Mouse (Mus musculus): ENCODE measurements around the gene Tent4a. TPM values are rescaled to one million over a fixed set of nuclear protein-coding genes. Genes with fewer than 3 reads are reported as not detected.

The Tent4a gene
- polyA plus RNA-seq, 1 experiment from 2014 or later: 6.2 TPM

- 44% methylated on average over 6 of the region's 6 CpGs for WGBS
Measured at GRCm38 (mm10) chr13:69531431-69531830, 3.0 kb downstream of the Tent4a start.

GRCm38 (mm10) chr13:69530951-69531350, 3.5 kb downstream of the Tent4a start:
- Histone ChIP-seq H3K9me3 (no peaks in the 10 kb centered on the region), H3K27ac (no peak overlapping the region), H3K36me3 (peaks cover 11% of the 10 kb centered on the region; the same call in 1 of the 2 replicates), H3K27me3 (no peaks in the 10 kb centered on the region), H3K9ac (no peak overlapping the region), H3K4me3 (peak overlapping the region; percentile 93; the same call in 1 of the 2 replicates), H3K4me2 (peak overlapping the region; percentile 79; the same call in 1 of the 2 replicates), H3K4me1 (peaks cover 52% of the 10 kb centered on the region)
- WGBS: 73% methylated on average over 6 of the region's 6 CpGs
- ATAC-seq (ENCODE audit: insufficient number of reproducible peaks, low FRiP score, low TSS enrichment, low read depth): no peak

More at GRCm38 (mm10) chr13:69531431-69531830, 3.0 kb downstream of the Tent4a start:
- no peak for ATAC-seq (ENCODE audit: insufficient number of reproducible peaks, low FRiP score, low TSS enrichment, low read depth)
- Histone ChIP-seq H3K4me2 (peak overlapping the region; percentile 79), H3K27ac (no peak overlapping the region), H3K9me3 (no peaks in the 10 kb centered on the region), H3K9ac (no peak overlapping the region), H3K4me1 (peaks cover 52% of the 10 kb centered on the region), H3K27me3 (no peaks in the 10 kb centered on the region), H3K4me3 (peak overlapping the region; percentile 93), H3K36me3 (peaks cover 11% of the 10 kb centered on the region; the same call in 1 of the 2 replicates)

DNA sequence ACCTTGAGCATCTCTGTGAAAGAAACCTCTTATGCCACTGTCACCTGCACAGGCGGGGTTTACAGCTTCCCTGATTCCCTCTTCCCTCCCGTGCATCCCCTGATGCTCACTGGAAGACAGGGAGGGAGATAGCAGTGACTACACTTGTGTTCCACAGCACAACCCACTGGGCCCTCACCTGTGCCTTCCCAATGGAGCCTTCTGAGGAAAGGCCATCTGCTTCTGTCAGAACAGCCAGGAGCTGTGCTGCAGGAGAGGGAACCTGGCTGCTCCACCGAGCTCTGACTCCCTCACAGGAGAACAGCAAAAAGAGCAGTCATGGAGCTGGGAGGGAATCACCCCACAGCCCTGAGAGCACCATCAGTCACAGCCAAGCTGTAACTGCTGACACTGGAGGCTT, 4.3 kb downstream of the Tent4a start:
- no peak overlapping the region for H3K4me3 ChIP-seq
- no peaks in the 10 kb centered on the region for H3K27me3 ChIP-seq
- no peaks in the 10 kb centered on the region for H3K9me3 ChIP-seq
- ATAC-seq (ENCODE audit: insufficient number of reproducible peaks, low FRiP score, low TSS enrichment, low read depth): no peak
- H3K36me3 ChIP-seq: peaks cover 11% of the 10 kb centered on the region; the same call in 1 of the 2 replicates
- H3K4me1 ChIP-seq: peaks cover 52% of the 10 kb centered on the region
- WGBS: 73% methylated on average over 3 of the region's 3 CpGs
- H3K27ac ChIP-seq: no peak overlapping the region
- H3K4me2 ChIP-seq: no peak overlapping the region
- H3K9ac ChIP-seq: no peak overlapping the region

DNA sequence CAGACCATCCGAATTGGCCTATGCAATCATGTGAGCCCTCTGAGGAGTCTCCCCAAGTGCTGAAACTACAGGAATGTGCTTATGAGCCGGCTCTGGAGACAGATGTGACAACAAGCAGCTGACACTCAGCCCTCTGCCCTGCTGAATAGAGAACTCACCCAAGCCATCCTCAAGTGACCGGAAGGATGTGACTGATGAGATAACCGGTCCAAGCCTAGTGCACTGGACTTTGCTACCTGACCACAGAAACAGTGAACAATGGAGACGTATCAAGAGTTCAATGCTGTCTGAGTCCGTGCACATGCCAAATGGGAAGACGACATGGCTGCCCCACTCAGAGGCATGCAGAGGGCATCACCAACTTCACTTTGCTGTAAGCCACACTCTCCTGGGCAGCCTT, 5.9 kb downstream of the Tent4a start:
- Histone ChIP-seq H3K36me3 (peaks cover 11% of the 10 kb centered on the region; the same call in 1 of the 2 replicates), H3K4me3 (no peak overlapping the region), H3K4me2 (no peak overlapping the region), H3K27ac (no peak overlapping the region), H3K9me3 (no peaks in the 10 kb centered on the region), H3K4me1 (peaks cover 60% of the 10 kb centered on the region), H3K27me3 (no peaks in the 10 kb centered on the region), H3K9ac (no peak overlapping the region)
- no peak for ATAC-seq (ENCODE audit: insufficient number of reproducible peaks, low FRiP score, low TSS enrichment, low read depth)
- 79% methylated on average over 7 of the region's 7 CpGs for WGBS

- Histone ChIP-seq H3K4me1 (peaks cover 57% of the 10 kb centered on the region), H3K36me3 (peaks cover 11% of the 10 kb centered on the region; the same call in 1 of the 2 replicates), H3K4me3 (no peak overlapping the region), H3K27me3 (no peaks in the 10 kb centered on the region), H3K27ac (peak overlapping the region; percentile 57; the same call in 1 of the 2 replicates), H3K9ac (no peak overlapping the region), H3K4me2 (0 out of 2 replicates have a peak overlapping the region, but pooled peaks have one; percentile 10), H3K9me3 (no peaks in the 10 kb centered on the region)
- ATAC-seq (ENCODE audit: insufficient number of reproducible peaks, low FRiP score, low TSS enrichment, low read depth): no peak
- WGBS: 63% methylated on average over 4 of the region's 4 CpGs
Measured at GRCm38 (mm10) chr13:69525867-69526266, 8.6 kb downstream of the Tent4a start.

- ATAC-seq (ENCODE audit: insufficient number of reproducible peaks, low FRiP score, low TSS enrichment, low read depth): no peak
Measured at GRCm38 (mm10) chr13:69524158-69524530, 10.3 kb downstream of the Tent4a start.

DNA sequence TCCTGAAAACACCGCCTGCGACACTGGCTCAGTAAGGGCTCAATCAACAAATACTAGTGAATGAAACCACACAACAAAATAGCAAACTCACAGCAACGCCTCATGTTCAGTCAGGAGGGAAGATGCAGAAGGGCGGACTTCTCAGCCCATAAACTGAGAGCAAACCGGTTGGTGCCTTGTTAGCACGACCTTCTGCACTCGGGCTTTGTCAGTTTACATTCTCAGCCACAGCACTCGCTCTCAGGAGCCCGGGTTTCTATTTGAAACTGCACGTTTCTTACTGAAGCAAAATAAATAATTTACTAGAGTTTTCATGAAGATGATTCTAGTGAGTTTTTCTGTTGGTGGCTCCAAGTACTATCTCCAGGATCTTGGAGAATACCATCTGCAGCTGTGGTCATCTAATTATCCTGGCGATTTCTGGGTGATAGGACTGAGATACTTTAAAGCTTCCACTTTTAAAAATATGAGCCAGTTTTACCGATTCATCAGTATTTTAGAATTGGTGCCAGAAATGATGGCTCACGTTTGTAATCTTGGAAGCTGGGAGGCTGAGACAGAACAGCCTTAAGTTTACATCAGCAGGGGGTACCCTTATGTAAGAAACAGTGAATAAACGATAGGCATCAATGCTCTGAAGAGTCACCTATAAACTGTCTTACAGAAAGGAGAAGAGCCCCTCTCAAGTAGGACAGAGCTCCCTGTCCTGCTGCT, 10.8 kb downstream of the Tent4a start:
- 52% methylated on average over 14 of the region's 14 CpGs for WGBS
- Histone ChIP-seq H3K4me2 (no peak overlapping the region), H3K9me3 (no peaks in the 10 kb centered on the region), H3K9ac (no peak overlapping the region), H3K36me3 (no peaks in the 10 kb centered on the region), H3K27me3 (no peaks in the 10 kb centered on the region), H3K4me3 (no peak overlapping the region), H3K4me1 (peaks cover 51% of the 10 kb centered on the region), H3K27ac (no peak overlapping the region)
- ATAC-seq (ENCODE audit: insufficient number of reproducible peaks, low FRiP score, low TSS enrichment, low read depth): no peak

More at GRCm38 (mm10) chr13:69524158-69524530, 10.3 kb downstream of the Tent4a start:
- 61% methylated on average over 2 of the region's 2 CpGs for WGBS
- H3K27ac ChIP-seq: no peak overlapping the region
- H3K4me2 ChIP-seq: no peak overlapping the region
- H3K9ac ChIP-seq: no peak overlapping the region
- H3K4me1 ChIP-seq: peaks cover 49% of the 10 kb centered on the region
- no peak overlapping the region for H3K4me3 ChIP-seq
- no peaks in the 10 kb centered on the region for H3K36me3 ChIP-seq
- no peaks in the 10 kb centered on the region for H3K27me3 ChIP-seq
- H3K9me3 ChIP-seq: no peaks in the 10 kb centered on the region

GRCm38 (mm10) chr13:69522161-69522791, 12.1 kb downstream of the Tent4a start:
- Histone ChIP-seq H3K9me3 (no peaks in the 10 kb centered on the region), H3K27ac (no peak overlapping the region), H3K4me2 (no peak overlapping the region), H3K9ac (0 out of 2 replicates have a peak overlapping the region, but pooled peaks have one; percentile 1), H3K4me3 (no peak overlapping the region), H3K4me1 (peaks cover 56% of the 10 kb centered on the region), H3K36me3 (no peaks in the 10 kb centered on the region), H3K27me3 (no peaks in the 10 kb centered on the region)
- WGBS: 87% methylated on average over 1 of the region's 1 CpGs
- ATAC-seq (ENCODE audit: insufficient number of reproducible peaks, low FRiP score, low TSS enrichment, low read depth): no peak

DNA sequence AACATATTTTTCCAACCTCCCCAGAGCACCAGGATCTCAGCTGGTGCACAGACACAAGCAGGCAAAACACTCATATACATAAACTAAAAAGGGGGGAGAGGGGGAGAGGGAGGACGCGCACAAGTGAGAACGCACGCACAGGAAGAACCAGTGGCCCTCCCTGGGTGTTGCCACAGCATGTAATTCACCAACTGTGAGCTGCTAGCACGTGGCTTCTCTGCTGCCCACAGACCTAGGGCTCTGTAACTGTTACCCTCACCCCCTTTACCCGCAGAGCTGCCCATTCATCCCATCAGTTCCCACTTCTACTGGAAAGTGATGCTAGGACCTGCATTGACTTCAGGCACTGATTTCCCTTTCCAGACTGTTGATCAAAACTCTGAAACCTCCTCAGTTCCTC, 15.3 kb downstream of the Tent4a start:
- no peak overlapping the region for H3K4me2 ChIP-seq
- ATAC-seq (ENCODE audit: insufficient number of reproducible peaks, low FRiP score, low TSS enrichment, low read depth): no peak
- peaks cover 37% of the 10 kb centered on the region for H3K4me1 ChIP-seq
- no peaks in the 10 kb centered on the region for H3K9me3 ChIP-seq
- peaks cover 3% of the 10 kb centered on the region; the same call in 1 of the 2 replicates for H3K36me3 ChIP-seq
- no peak overlapping the region for H3K27ac ChIP-seq
- H3K27me3 ChIP-seq: no peaks in the 10 kb centered on the region
- 78% methylated on average over 6 of the region's 6 CpGs for WGBS
- H3K4me3 ChIP-seq: no peak overlapping the region
- no peak overlapping the region for H3K9ac ChIP-seq

- no peak overlapping the region for H3K4me2 ChIP-seq
- no peak overlapping the region for H3K9ac ChIP-seq
- H3K27me3 ChIP-seq: no peaks in the 10 kb centered on the region
- peaks cover 14% of the 10 kb centered on the region for H3K36me3 ChIP-seq
- peaks cover 23% of the 10 kb centered on the region for H3K4me1 ChIP-seq
- no peak for ATAC-seq (ENCODE audit: insufficient number of reproducible peaks, low FRiP score, low TSS enrichment, low read depth)
- 61% methylated on average over 6 of the region's 6 CpGs for WGBS
- no peak overlapping the region for H3K27ac ChIP-seq
- no peak overlapping the region for H3K4me3 ChIP-seq
- no peaks in the 10 kb centered on the region for H3K9me3 ChIP-seq
Measured at GRCm38 (mm10) chr13:69517445-69517844, 17.0 kb downstream of the Tent4a start.

DNA sequence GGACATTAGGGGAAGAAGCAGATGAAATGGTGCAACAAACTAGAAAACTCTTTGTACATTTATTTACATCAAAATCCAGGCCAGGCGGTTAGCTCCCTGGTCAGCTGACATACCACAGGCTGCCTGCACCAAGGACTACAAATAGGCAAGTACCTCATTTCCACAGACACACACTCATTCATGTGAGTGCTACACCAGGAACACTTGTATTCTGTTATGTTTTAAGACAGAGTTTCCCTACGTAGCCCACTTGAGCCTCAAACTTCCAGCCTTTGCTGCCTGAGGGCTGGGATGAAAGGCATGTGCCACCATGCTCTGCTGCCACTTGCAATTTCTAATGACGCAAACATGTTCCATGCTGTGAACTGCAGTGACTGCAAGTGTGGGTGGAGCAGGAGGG, 19.3 kb downstream of the Tent4a start:
- no peaks in the 10 kb centered on the region for H3K27me3 ChIP-seq
- no peak overlapping the region for H3K9ac ChIP-seq
- H3K4me3 ChIP-seq: no peak overlapping the region
- peaks cover 12% of the 10 kb centered on the region for H3K4me1 ChIP-seq
- peaks cover 33% of the 10 kb centered on the region for H3K36me3 ChIP-seq
- H3K4me2 ChIP-seq: no peak overlapping the region
- no peaks in the 10 kb centered on the region for H3K9me3 ChIP-seq
- H3K27ac ChIP-seq: no peak overlapping the region
- no peak for ATAC-seq (ENCODE audit: insufficient number of reproducible peaks, low FRiP score, low TSS enrichment, low read depth)
- WGBS: 54% methylated on average over 3 of the region's 3 CpGs

Data from limb, embryonic 15.5 days (tissue).